Mouse (Mus musculus): Measurements from ENCODE around the gene Rin2. TPM values are rescaled to one million over a fixed set of nuclear protein-coding genes. Genes with fewer than 3 reads are reported as not detected.

Gene Rin2
- total and polyA plus RNA-seq, 2 experiments from 2014 or later: 13.1 to 16.8 TPM

GRCm38 (mm10) chr2:145862206-145862817, 187.3 kb downstream of the Rin2 start:
- peak overlapping the region; percentile 95 for H3K27ac ChIP-seq (ENCODE audit: low read depth)
- H3K9me3 ChIP-seq (replicated peaks; ENCODE audit: control insufficient read depth, low read length): no peaks in the 10 kb centered on the region
- TF ChIP-seq CTCF (IDR thresholded peaks at IDR 0.05; ENCODE audit: low read depth): no peak
- TF ChIP-seq EP300 (IDR thresholded peaks at IDR 0.05; ENCODE audit: low read depth): no peak; the same call in 1 of the 2 replicates
- H3K4me1 ChIP-seq (ENCODE audit: control insufficient read depth, insufficient read depth): peaks cover 26% of the 10 kb centered on the region
- 29% methylated on average over 10 of the region's 10 CpGs for WGBS
- peak overlapping the region; percentile 85 for H3K4me2 ChIP-seq (ENCODE audit: low read depth, low read length)
- peak overlapping the region; percentile 62 for H3K4me3 ChIP-seq (ENCODE audit: low read depth, low read length)
- peak overlapping the region; percentile 71 for H3K9ac ChIP-seq (replicated peaks; ENCODE audit: low read depth, low read length)
- DNase-seq (ENCODE audit: low spot score): peak; percentile 39
- H3K27me3 ChIP-seq (ENCODE audit: control insufficient read depth, insufficient read depth, low read length): no peaks in the 10 kb centered on the region
- peaks cover 19% of the 10 kb centered on the region; the same call in 1 of the 2 replicates for H3K36me3 ChIP-seq (replicated peaks; ENCODE audit: control insufficient read depth, insufficient read depth, low read length)
- no peak for ATAC-seq (ENCODE audit: insufficient read depth, low read depth)

DNA sequence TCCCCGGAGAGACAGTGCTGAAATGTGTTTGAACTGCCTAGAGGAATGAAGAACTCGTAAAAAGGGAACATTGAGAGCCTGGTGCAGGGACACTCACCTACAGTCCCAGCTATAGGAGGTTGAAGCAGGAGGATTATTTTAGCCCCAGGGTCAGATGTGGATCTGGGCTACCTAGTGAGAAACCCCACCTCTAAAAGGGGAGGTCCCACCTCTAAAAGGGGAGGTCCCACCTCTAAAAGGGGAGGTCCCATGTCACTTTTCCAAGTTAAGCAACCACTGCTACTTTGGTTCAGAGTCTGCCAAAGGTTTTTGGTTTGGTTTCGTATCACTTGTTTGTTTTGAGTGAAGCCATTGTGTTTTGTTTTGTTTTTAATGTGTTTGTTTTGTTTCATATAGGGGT, 190.3 kb downstream of the Rin2 start:
- no peak for TF ChIP-seq EP300 (IDR thresholded peaks at IDR 0.05; ENCODE audit: low read depth)
- TF ChIP-seq CTCF (IDR thresholded peaks at IDR 0.05; ENCODE audit: low read depth): no peak
- WGBS: 92% methylated on average over 3 of the region's 3 CpGs
- no peaks in the 10 kb centered on the region for H3K9me3 ChIP-seq (replicated peaks; ENCODE audit: control insufficient read depth, low read length)
- H3K4me2 ChIP-seq (ENCODE audit: low read depth, low read length): no peak overlapping the region
- ATAC-seq (ENCODE audit: insufficient read depth, low read depth) (no peak), DNase-seq (ENCODE audit: low spot score) (no peak)
- no peak overlapping the region for H3K4me3 ChIP-seq (ENCODE audit: low read depth, low read length)
- peaks cover 11% of the 10 kb centered on the region for H3K4me1 ChIP-seq (ENCODE audit: control insufficient read depth, insufficient read depth)
- H3K27ac ChIP-seq (ENCODE audit: low read depth): no peak overlapping the region
- H3K9ac ChIP-seq (replicated peaks; ENCODE audit: low read depth, low read length): no peak overlapping the region
- H3K27me3 ChIP-seq (ENCODE audit: control insufficient read depth, insufficient read depth, low read length): no peaks in the 10 kb centered on the region
- H3K36me3 ChIP-seq (replicated peaks; ENCODE audit: control insufficient read depth, insufficient read depth, low read length): peaks cover 28% of the 10 kb centered on the region

DNA sequence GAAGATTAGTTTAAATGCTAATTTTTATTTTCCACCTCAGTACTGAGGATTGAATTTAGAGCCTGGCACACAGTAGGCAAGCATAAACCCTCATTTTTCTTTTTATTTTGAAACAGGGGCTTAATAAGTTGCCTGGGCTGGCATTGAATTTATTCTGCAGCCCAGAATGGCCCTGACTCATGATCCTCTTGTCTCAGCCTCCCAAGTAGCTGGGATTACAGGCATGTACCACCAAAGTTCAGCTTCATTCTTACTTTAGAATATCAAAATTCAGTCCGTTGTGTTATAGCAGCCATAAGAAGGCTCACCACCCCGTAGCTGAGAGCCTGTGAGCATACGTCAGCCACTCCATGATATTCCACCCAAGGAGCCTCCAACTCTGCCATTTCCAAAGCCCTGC, 191.2 kb downstream of the Rin2 start:
- TF ChIP-seq CTCF (IDR thresholded peaks at IDR 0.05; ENCODE audit: low read depth): no peak
- TF ChIP-seq EP300 (IDR thresholded peaks at IDR 0.05; ENCODE audit: low read depth): no peak
- no peak overlapping the region for H3K9ac ChIP-seq (replicated peaks; ENCODE audit: low read depth, low read length)
- H3K4me1 ChIP-seq (ENCODE audit: control insufficient read depth, insufficient read depth): peaks cover 11% of the 10 kb centered on the region
- ATAC-seq (ENCODE audit: insufficient read depth, low read depth): no peak
- WGBS: 94% methylated on average over 3 of the region's 3 CpGs
- H3K4me2 ChIP-seq (ENCODE audit: low read depth, low read length): no peak overlapping the region
- no peak for DNase-seq (ENCODE audit: low spot score)
- no peaks in the 10 kb centered on the region for H3K9me3 ChIP-seq (replicated peaks; ENCODE audit: control insufficient read depth, low read length)
- no peaks in the 10 kb centered on the region for H3K27me3 ChIP-seq (ENCODE audit: control insufficient read depth, insufficient read depth, low read length)
- H3K4me3 ChIP-seq (ENCODE audit: low read depth, low read length): no peak overlapping the region
- H3K36me3 ChIP-seq (replicated peaks; ENCODE audit: control insufficient read depth, insufficient read depth, low read length): peaks cover 28% of the 10 kb centered on the region
- H3K27ac ChIP-seq (ENCODE audit: low read depth): no peak overlapping the region

GRCm38 (mm10) chr2:145866695-145867449, 191.9 kb downstream of the Rin2 start:
- no peaks in the 10 kb centered on the region for H3K27me3 ChIP-seq (ENCODE audit: control insufficient read depth, insufficient read depth, low read length)
- TF ChIP-seq EP300 (IDR thresholded peaks at IDR 0.05; ENCODE audit: low read depth): no peak
- TF ChIP-seq CTCF (IDR thresholded peaks at IDR 0.05; ENCODE audit: low read depth): peak; percentile 11; the same call in 1 of the 2 replicates
- WGBS: 93% methylated on average over 11 of the region's 11 CpGs
- H3K36me3 ChIP-seq (replicated peaks; ENCODE audit: control insufficient read depth, insufficient read depth, low read length): peaks cover 28% of the 10 kb centered on the region
- no peak overlapping the region for H3K4me2 ChIP-seq (ENCODE audit: low read depth, low read length)
- peaks cover 11% of the 10 kb centered on the region for H3K4me1 ChIP-seq (ENCODE audit: control insufficient read depth, insufficient read depth)
- H3K27ac ChIP-seq (ENCODE audit: low read depth): no peak overlapping the region
- no peaks in the 10 kb centered on the region for H3K9me3 ChIP-seq (replicated peaks; ENCODE audit: control insufficient read depth, low read length)
- H3K4me3 ChIP-seq (ENCODE audit: low read depth, low read length): no peak overlapping the region
- H3K9ac ChIP-seq (replicated peaks; ENCODE audit: low read depth, low read length): no peak overlapping the region
- no peak for DNase-seq (ENCODE audit: low spot score)
- no peak for ATAC-seq (ENCODE audit: insufficient read depth, low read depth)

- Histone ChIP-seq H3K9ac (replicated peaks; ENCODE audit: low read depth, low read length) (no peak overlapping the region), H3K27ac (ENCODE audit: low read depth) (no peak overlapping the region), H3K27me3 (ENCODE audit: control insufficient read depth, insufficient read depth, low read length) (no peaks in the 10 kb centered on the region), H3K9me3 (replicated peaks; ENCODE audit: control insufficient read depth, low read length) (no peaks in the 10 kb centered on the region), H3K4me1 (ENCODE audit: control insufficient read depth, insufficient read depth) (0 out of 2 replicates have a peak, but pooled peaks cover 9% of the 10 kb centered on the region), H3K4me3 (ENCODE audit: low read depth, low read length) (no peak overlapping the region), H3K36me3 (replicated peaks; ENCODE audit: control insufficient read depth, insufficient read depth, low read length) (peaks cover 28% of the 10 kb centered on the region), H3K4me2 (ENCODE audit: low read depth, low read length) (no peak overlapping the region)
- DNase-seq (ENCODE audit: low spot score): no peak
- no peak for TF ChIP-seq CTCF (IDR thresholded peaks at IDR 0.05; ENCODE audit: low read depth)
- no peak for TF ChIP-seq EP300 (IDR thresholded peaks at IDR 0.05; ENCODE audit: low read depth)
- ATAC-seq (ENCODE audit: insufficient read depth, low read depth): no peak
- 89% methylated on average over 4 of the region's 4 CpGs for WGBS
These were observed 196.3 kb downstream of the Rin2 start for GRCm38 (mm10) chr2:145871308-145871707.
